ENCODE assay signal across 9 mouse cellular contexts in genomic region chr2:65620556-65621166, GRCm38 (mm10). TPM values are rescaled to one million over a fixed set of nuclear protein-coding genes. Genes with fewer than 3 reads are reported as not detected.
A peak's percentile ranks its signal among the peaks of the same experiment; 100 is the strongest.
DNase-seq lines count a peak whose midpoint lies in the region; ATAC-seq and TF ChIP-seq lines count a peak whose summit lies in the region.
"Had no signal": no experiment of that assay in that cellular context is flagged by ENCODE, and none has a peak within 500 bp of the region (broad histone marks: within the 10 kb centered on the region; RNA-seq: fewer than 3 reads in every experiment).

Gene Scn2a (plus strand): TSS chr2:65620771.

- H3K36me3 ChIP-seq in heart, postnatal 0 days (replicated peaks; ENCODE audit: control insufficient read depth, insufficient read depth, low read length): no peaks in the 10 kb centered on the region
- no peaks in the 10 kb centered on the region for H3K36me3 ChIP-seq in ES-E14 (ENCODE audit: control insufficient read depth, insufficient read depth, low read length, poor library complexity, severe bottlenecking)
- H3K36me3 ChIP-seq in neural tube, embryonic 12.5 days: no peaks in the 10 kb centered on the region
- H3K36me3 ChIP-seq: G1E had no signal

- H3K9ac ChIP-seq in heart, postnatal 0 days (replicated peaks; ENCODE audit: low read depth, low read length): no peak within 1 kb of the TSS
- H3K9ac ChIP-seq in ES-E14 (ENCODE audit: insufficient read depth, low read depth, low read length, poor library complexity, severe bottlenecking): no peak within 1 kb of the TSS
- peak within 1 kb of the TSS; percentile 42; the same call in 1 of the 2 replicates for H3K9ac ChIP-seq in neural tube, embryonic 12.5 days

- H3K27ac ChIP-seq in heart, postnatal 0 days (ENCODE audit: low read depth): no peak within 1 kb of the TSS
- no peak within 1 kb of the TSS for H3K27ac ChIP-seq in ES-E14 (ENCODE audit: insufficient read depth, low read depth, low read length, poor library complexity, severe bottlenecking)
- peak within 1 kb of the TSS; percentile 21; the same call in 1 of the 2 replicates for H3K27ac ChIP-seq in neural tube, embryonic 12.5 days

- no peak for ATAC-seq in heart, postnatal 0 days (ENCODE audit: insufficient read depth, low read depth)
- peak; percentile 39 to 69; a peak in 2 of 4 replicates for ATAC-seq in hematopoietic stem cell, adult 5-6 weeks (replicated peaks in 1 of 2; ENCODE audit: insufficient read depth in 1 of 2, low FRiP score in 2 of 2, low TSS enrichment in 1 of 2, low read depth in 1 of 2, poor library complexity in 2 of 2, severe bottlenecking in 2 of 2)
- ATAC-seq in neural tube, embryonic 12.5 days (ENCODE audit: low FRiP score, low read depth): peak; percentile 44; the same call in 1 of the 2 replicates

- TF ChIP-seq EP300 in heart, postnatal 0 days (IDR thresholded peaks at IDR 0.05; ENCODE audit: low read depth): no peak

- no peaks in the 10 kb centered on the region for H3K9me3 ChIP-seq in heart, postnatal 0 days (replicated peaks; ENCODE audit: control insufficient read depth, low read length)
- no peaks in the 10 kb centered on the region for H3K9me3 ChIP-seq in ES-E14 (ENCODE audit: control insufficient read depth, insufficient read depth, low read depth, low read length)
- no peaks in the 10 kb centered on the region for H3K9me3 ChIP-seq in neural tube, embryonic 12.5 days

- no peaks in the 10 kb centered on the region for H3K4me1 ChIP-seq in heart, postnatal 0 days (ENCODE audit: control insufficient read depth, insufficient read depth)
- no peaks in the 10 kb centered on the region for H3K4me1 ChIP-seq in ES-E14 (ENCODE audit: control insufficient read depth in 2 of 2, insufficient read depth in 2 of 2, low read length in 2 of 2, poor library complexity in 1 of 2)
- H3K4me1 ChIP-seq in neural tube, embryonic 12.5 days: no peaks in the 10 kb centered on the region

- no peak within 1 kb of the TSS for H3K4me2 ChIP-seq in heart, postnatal 0 days (ENCODE audit: low read depth, low read length)
- peak within 1 kb of the TSS; percentile 43 for H3K4me2 ChIP-seq in neural tube, embryonic 12.5 days (replicated peaks)

- WGBS in heart, postnatal 0 days: 46% methylated on average over 9 of the region's 9 CpGs
- 47% methylated on average over 9 of the region's 9 CpGs for WGBS in neural tube, embryonic 12.5 days

- no peak within 1 kb of the TSS for H3K4me3 ChIP-seq in heart, postnatal 0 days (ENCODE audit: low read depth, low read length)
- no peak within 1 kb of the TSS for H3K4me3 ChIP-seq in ES-E14 (ENCODE audit: insufficient read depth in 1 of 2, low read depth in 1 of 2, low read length in 2 of 2, poor library complexity in 1 of 2, severe bottlenecking in 1 of 2)
- peak within 1 kb of the TSS; percentile 27 for H3K4me3 ChIP-seq in neural tube, embryonic 12.5 days

- DNase-seq in heart, postnatal 0 days (ENCODE audit: low spot score): peak; percentile 53
- DNase-seq in heart, adult 9 months (ENCODE audit: low spot score in 2 of 2): no peak
- DNase-seq in ES-E14 (ENCODE audit: low read depth, low spot score): peak; percentile 22
- peak; percentile 80 for DNase-seq in cerebellum, adult 9-11 months
- peak; percentile 64 to 69 for DNase-seq in left cerebral cortex, adult 18-20 months (ENCODE audit: low spot score in 2 of 2)
- DNase-seq in urinary bladder, postnatal 10 days (ENCODE audit: low spot score): no peak

- H3K27me3 ChIP-seq in heart, postnatal 0 days (ENCODE audit: control insufficient read depth, insufficient read depth, low read length): no peaks in the 10 kb centered on the region
- H3K27me3 ChIP-seq in neural tube, embryonic 12.5 days (replicated peaks): no peaks in the 10 kb centered on the region

- in situ Hi-C loops in ES-E14 (cut with MboI; ENCODE audit: low sequenced_read_pairs in 2 of 2, unreplicated experiment in 2 of 2): no loop called here

- TF ChIP-seq CTCF in heart, postnatal 0 days (IDR thresholded peaks at IDR 0.05; ENCODE audit: low read depth): peak; percentile 67

TF ChIP-seq in ES-E14, 5 proteins besides CTCF, POLR2A, EP300 and RAD21:
- TF ChIP-seq ZNF384 (IDR thresholded peaks at IDR 0.05; ENCODE audit: low read depth, low read length): no peak
- peak; percentile 76 for TF ChIP-seq ZC3H11A (IDR thresholded peaks at IDR 0.05; ENCODE audit: borderline replicate concordance, low read depth, low read length)

RNA-seq across cellular contexts. Expression of gene Scn2a, which starts in this region (rescaled TPM):
- 0.04 TPM in 1 of 2 replicates, not detected in the other for total RNA-seq in heart, postnatal 0 days (2014; rRNA removed; ENCODE audit: low replicate concordance)
- 0.40 and 0.70 TPM in 2 replicates for polyA plus RNA-seq in heart, postnatal 0 days (2015; fragmentation: Nextera tagmentation; extraction: Ambion mirVana)
- total RNA-seq in ES-E14 (2012; rRNA removed): 0.53 and 1.9 TPM in 2 replicates
- total RNA-seq in hematopoietic stem cell, adult 5-6 weeks (2017): 0.50 and 1.1 TPM in 2 replicates
- 100 to 1,000 TPM; 274 to 310 TPM for total RNA-seq in left cerebral cortex, adult 18-20 months (2021)
- 20.3 and 20.4 TPM in 2 replicates for polyA plus RNA-seq in neural tube, embryonic 12.5 days (2016; fragmentation: Nextera tagmentation; extraction: Ambion mirVana)
- polyA plus RNA-seq: G1E had no signal

Comparison
In these comparisons a context has a peak if more than half of its experiments do, and no peak if none do; other contexts are left out.
1. RNA of gene Scn2a (total RNA-seq): 274 to 310 TPM in left cerebral cortex, adult 18-20 months; 0.53 to 1.9 TPM in ES-E14, 0.50 to 1.1 TPM in hematopoietic stem cell, adult 5-6 weeks and 0.04 TPM in heart, postnatal 0 days; every median in the first group is over 10 times any median in the second.
2. RNA of gene Scn2a (polyA plus RNA-seq): 20.3 to 20.4 TPM in neural tube, embryonic 12.5 days; 0.40 to 0.70 TPM in heart, postnatal 0 days; every median in the first group is over 10 times any median in the second.
3. Peak in DNase-seq in heart, postnatal 0 days; RNA of the gene not detected or under 1 TPM.
4. DNase-seq: peak in ES-E14 (single experiment), cerebellum, adult 9-11 months (single experiment) and left cerebral cortex, adult 18-20 months (2 of 2); none in heart, adult 9 months (0 of 2) and urinary bladder, postnatal 10 days (single experiment).